Mouse (Mus musculus) layer of hippocampus, postnatal 10 days (tissue): ENCODE data around the gene Nktr. TPM values are rescaled to one million over a fixed set of nuclear protein-coding genes. Genes with fewer than 3 reads are reported as not detected.
A peak's percentile ranks its signal among the peaks of the same experiment; 100 is the strongest.

ENCODE experiments used
- DNase-seq, 2 experiments: peaks; one replicate each; pipeline ENCODE4 v3.0.0; 2021; ENCODE audit warnings: low spot score in 2 of 2
- long read RNA-seq: library from polyadenylated mRNA; stranded (forward); transcript quantifications from one replicate; pipeline ENCODE4 v2.0.0, GENCODE M21; 2023
- total RNA-seq, 2 experiments: library from RNA; stranded (reverse); gene quantifications; 2 replicates each; pipeline ENCODE4 v1.2.3; 2021

The Nktr gene
- 100 to 1,000 TPM; 110 to 133 TPM for total RNA-seq
- long read RNA-seq, partial matches to known transcripts, result 1 of 9 reads
- long read RNA-seq, other reads (novel, unspliced or antisense), result 8 of 9 reads

- peak; percentile 95 to 98 for DNase-seq
Observed at GRCm38 (mm10) chr9:121718792-121719318, at the start of gene Nktr. TSS of gene Nktr (plus strand) at chr9:121719169.

GRCm38 (mm10) chr9:121669348-121669791 is 49.6 kb upstream of the Nktr start:
- DNase-seq, result peak; percentile 60 to 70

GRCm38 (mm10) chr9:121671300-121671699 is 47.7 kb upstream of the Nktr start:
- DNase-seq, result peak in 1 of 2 experiments; percentile 52

- DNase-seq, result no peak
Observed at GRCm38 (mm10) chr9:121672311-121672710, 46.7 kb upstream of the Nktr start.

- DNase-seq, result no peak
Observed at GRCm38 (mm10) chr9:121673716-121674115, 45.3 kb upstream of the Nktr start.

GRCm38 (mm10) chr9:121675011-121675410 is 44.0 kb upstream of the Nktr start:
- DNase-seq, result no peak

GRCm38 (mm10) chr9:121675556-121675955 is 43.4 kb upstream of the Nktr start:
- DNase-seq, result no peak

- no peak for DNase-seq
Observed at GRCm38 (mm10) chr9:121677069-121677468, 41.9 kb upstream of the Nktr start.

- no peak for DNase-seq
Observed at GRCm38 (mm10) chr9:121677476-121677875, 41.5 kb upstream of the Nktr start.

- peak; percentile 60 to 66 for DNase-seq
Observed at GRCm38 (mm10) chr9:121679549-121679948, 39.4 kb upstream of the Nktr start.

GRCm38 (mm10) chr9:121681191-121681590 is 37.8 kb upstream of the Nktr start:
- DNase-seq, result no peak

GRCm38 (mm10) chr9:121682037-121682680 is 36.8 kb upstream of the Nktr start:
- DNase-seq, result no peak

- no peak for DNase-seq
Observed at GRCm38 (mm10) chr9:121684702-121685101, 34.3 kb upstream of the Nktr start.

- peak; percentile 47 to 66 for DNase-seq
Observed at GRCm38 (mm10) chr9:121690200-121690651, 28.7 kb upstream of the Nktr start.

- DNase-seq, result no peak
Observed at GRCm38 (mm10) chr9:121690734-121691133, 28.2 kb upstream of the Nktr start.

GRCm38 (mm10) chr9:121694736-121695135 is 24.2 kb upstream of the Nktr start:
- no peak for DNase-seq

- DNase-seq, result no peak
Observed at GRCm38 (mm10) chr9:121696626-121697025, 22.3 kb upstream of the Nktr start.

GRCm38 (mm10) chr9:121697150-121698049 is 21.6 kb upstream of the Nktr start:
- DNase-seq, result peak; percentile 75 to 81

- no peak for DNase-seq
Observed at GRCm38 (mm10) chr9:121704261-121704645, 14.7 kb upstream of the Nktr start.

GRCm38 (mm10) chr9:121704646-121705625 is 14.0 kb upstream of the Nktr start, which contains the start of gene Sec22c:
TSS of gene Sec22c (minus strand) at chr9:121705490.
- DNase-seq, result peak; percentile 78 to 85
